Mouse (Mus musculus) splenic B cell, adult 2 months (primary cell): Measurements from ENCODE around the gene Exoc7.

ENCODE experiments used
- DNase-seq: peaks from one replicate; pipeline ENCODE4 v3.0.0-alpha.2; 2011; ENCODE audit warnings: low read depth, low spot score
- H3K27me3 ChIP-seq: 2 replicates; pipeline ENCODE4 v1.6.1; 2012; ENCODE audit warnings: mild to moderate bottlenecking, low read length, moderate library complexity, mixed read lengths; ENCODE audit not compliant: control insufficient read depth, poor library complexity, insufficient read depth, severe bottlenecking
- H3K36me3 ChIP-seq: 2 replicates; pipeline ENCODE4 v1.6.1; 2012; ENCODE audit warnings: mild to moderate bottlenecking, low read length, moderate library complexity, mixed read lengths; ENCODE audit not compliant: control insufficient read depth, poor library complexity, insufficient read depth, severe bottlenecking

The Exoc7 gene

DNA sequence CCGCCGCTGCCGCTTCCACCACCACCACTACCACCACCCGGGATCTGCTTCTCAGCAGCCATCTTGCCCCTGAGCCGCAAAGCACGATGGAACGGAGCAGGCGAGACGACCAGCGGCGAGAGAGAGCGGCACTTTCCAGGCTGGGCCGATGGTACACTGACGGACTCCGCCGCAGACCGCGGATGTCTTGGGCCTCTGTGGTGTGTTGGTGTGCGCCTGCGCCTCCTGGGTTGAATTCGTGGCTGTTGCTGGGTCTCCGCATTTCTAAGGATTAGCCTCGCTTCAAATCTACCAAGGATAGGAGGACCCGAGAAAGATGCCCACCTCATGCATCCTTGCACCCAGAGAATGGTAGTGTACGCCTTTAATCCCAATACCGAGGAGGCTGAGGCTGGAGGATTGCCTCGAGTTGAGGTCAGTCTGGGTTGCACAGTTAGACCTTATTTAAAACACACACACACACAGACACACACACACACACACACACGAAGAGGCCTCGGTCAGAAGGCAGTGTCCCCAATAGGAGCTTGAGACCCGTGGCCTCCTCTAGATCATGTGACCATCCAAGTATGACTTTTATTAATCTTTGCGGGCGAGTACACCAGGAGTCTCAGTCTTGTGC, 32.9 kb downstream of the Exoc7 start, which contains the start of gene Srp68:
TSS of gene Srp68 (minus strand) at position 173 of the 622 bp plus-strand sequence.
- DNase-seq: peak; percentile 89
- H3K27me3 ChIP-seq: no peaks in the 10 kb centered on the region
- peaks cover 3% of the 10 kb centered on the region for H3K36me3 ChIP-seq

DNA sequence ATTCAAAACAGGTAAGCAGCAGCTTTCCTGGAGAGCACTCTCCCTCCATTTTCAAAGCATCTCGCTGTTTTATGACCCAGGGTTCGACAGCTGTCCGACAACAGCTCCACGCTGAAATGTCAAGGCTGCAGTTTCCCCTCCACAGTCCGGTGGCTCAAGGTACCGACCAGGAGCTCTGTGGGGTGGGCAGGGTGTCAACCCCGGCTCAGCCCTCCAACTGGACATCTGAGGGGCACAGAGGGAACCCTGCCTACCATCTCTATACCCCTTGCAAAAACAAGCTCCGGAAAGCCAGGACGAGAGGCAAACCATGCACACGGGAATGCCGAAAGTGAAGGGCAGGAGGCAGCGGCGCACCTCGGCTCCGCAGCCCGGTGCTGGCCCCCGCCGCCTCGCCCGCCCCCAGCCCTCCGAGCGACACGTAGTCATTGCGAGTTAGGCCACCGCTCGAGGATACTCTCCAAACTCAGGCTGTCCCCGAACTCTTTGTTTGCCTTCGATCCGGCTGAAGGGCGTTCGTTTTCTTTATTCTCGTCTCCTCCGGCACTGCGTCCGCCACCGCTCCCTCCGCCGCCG, 33.5 kb downstream of the Exoc7 start:
- DNase-seq: no peak

DNA sequence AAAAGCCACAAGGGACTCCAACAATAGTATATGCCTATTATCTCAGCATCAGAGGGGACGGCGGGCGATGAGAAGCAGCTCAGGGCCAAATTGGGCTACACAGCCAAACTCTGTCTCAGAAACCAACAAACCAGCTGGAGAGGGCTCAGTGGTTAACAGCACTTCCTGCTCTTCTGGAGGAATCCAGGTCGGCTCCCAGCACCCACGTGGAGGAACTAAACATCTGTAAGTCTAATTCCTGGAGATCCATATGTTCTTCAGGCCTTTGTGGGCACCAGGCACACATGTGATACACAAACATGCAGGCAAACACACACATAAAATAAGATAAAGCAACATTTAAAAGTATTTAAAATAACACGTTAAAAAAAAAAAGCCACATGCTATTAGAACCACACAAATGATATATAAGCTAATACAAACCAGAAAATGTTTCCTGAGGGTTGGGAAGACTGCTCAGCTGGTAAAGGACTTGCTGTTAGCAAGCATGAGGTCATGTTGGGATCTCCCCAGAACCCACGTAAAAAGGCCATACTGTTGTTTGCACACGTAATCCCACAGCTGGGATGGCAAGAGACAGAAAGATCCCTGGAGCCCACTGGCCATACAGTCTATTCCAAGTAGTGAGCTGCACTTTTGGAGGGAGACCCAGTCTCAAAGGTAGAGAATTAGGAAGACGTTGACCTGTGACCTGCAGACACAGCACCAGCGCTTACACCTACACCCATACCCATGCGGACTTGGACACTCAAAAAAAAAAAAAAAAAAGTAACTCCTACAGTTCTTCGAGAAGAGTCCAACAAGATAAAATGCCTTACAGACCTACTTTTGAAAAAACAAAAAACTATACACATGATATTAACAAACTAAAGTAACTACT, 34.2 kb downstream of the Exoc7 start:
- H3K27me3 ChIP-seq: no peaks in the 10 kb centered on the region
- DNase-seq: no peak
- H3K36me3 ChIP-seq: peaks cover 5% of the 10 kb centered on the region

More for the DNA sequence above, 33.5 kb downstream of the Exoc7 start:
- Histone ChIP-seq H3K36me3 (peaks cover 5% of the 10 kb centered on the region), H3K27me3 (no peaks in the 10 kb centered on the region)

DNA sequence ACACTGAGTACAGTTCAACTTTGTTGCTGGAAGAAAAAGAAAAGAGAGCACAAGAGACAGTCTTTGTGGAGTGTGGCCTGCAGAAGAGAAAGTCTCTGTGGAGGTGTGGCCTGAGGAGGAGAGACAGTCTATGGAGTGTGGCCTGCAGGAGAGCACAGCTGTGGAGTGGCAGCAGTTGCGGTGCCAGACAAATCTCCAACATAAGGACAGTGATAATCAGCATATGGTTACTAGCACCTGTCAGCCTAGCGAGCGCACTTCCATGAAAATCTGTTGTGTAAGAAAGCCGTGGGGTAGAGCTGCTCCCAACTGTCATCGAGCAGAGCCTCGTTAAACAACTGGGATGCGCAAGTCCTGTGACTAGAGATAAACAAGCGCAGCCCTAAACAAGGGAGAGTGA, 37.5 kb downstream of the Exoc7 start:
- DNase-seq: no peak
- H3K27me3 ChIP-seq: no peaks in the 10 kb centered on the region
- peaks cover 13% of the 10 kb centered on the region for H3K36me3 ChIP-seq

DNA sequence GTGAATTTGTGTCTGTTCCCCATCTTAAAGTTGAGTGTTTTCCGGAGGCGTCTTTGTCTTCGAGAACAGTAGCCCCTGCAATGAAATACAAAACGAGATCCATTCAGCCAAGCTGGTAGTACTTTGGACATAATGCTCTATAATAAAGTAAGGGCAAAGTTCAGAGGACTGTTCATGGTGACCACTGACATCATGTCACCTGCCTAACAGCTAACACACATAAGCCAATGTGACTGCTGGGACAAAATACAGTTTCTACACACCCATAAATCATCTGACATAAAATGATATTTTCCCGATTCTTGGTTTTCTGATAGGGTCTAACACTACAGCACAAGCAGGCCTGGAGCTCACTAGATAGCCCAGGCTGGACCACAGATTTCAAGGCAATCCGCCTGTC, 38.7 kb downstream of the Exoc7 start:
- Histone ChIP-seq H3K36me3 (peaks cover 21% of the 10 kb centered on the region), H3K27me3 (no peaks in the 10 kb centered on the region)
- no peak for DNase-seq

DNA sequence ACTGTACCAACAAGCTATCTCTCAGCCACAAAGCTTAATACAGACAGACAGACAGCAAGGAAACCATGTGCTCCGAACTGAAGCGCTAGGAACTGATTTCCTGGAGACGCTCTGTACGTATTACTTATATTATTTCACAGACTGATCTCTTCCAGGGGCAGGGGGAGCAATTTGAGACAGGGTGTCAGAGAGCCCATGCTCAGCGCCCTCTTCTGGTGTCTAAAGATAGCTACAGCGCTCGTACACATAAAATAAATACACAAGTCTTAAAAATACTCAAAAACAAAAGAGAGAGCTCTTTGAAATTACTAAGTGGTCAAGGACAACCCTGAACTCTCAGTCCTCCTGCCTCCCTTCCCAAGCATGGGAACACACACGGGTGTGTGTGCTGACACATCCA, 39.4 kb downstream of the Exoc7 start:
- Histone ChIP-seq H3K36me3 (peaks cover 23% of the 10 kb centered on the region), H3K27me3 (no peaks in the 10 kb centered on the region)
- DNase-seq: peak; percentile 24

DNA sequence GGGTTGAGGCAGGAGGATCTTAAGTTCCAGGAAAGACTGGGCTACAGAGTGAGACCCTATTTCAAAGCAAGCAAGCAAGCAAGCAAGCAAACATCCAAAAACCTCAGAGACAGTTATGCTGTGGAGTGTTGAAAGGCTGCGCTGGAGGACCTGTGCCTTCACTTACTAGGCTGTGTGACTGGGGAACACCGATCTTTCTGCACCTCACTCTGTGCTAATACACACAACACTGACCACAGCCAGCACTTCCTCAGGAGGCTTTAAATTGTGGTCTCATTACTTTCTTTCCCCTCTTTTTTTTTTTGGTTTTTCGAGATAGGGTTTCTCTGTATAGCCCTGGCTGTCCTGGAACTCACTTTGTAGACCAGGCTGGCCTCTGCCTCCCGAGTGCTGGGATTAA, 41.2 kb downstream of the Exoc7 start:
- DNase-seq: no peak

DNA sequence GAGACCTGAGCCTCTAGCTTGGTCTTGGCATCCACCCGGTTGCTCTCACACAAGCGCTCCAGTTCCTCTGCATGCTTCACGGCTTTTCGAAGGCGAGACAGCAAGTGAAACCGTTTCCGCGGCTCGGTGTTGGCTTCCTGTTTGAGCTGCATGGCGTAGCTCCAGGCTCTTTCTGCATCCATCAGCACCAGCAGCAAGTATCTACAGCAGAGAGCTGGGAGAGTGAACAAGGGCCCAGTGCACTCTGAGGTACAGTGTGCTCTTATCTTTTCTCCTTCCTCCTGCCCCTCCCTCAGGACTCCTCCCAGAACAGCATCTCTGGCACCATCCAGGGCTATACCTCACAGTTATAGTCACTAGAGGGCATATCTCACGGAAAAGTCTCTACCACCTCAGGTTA, 41.7 kb downstream of the Exoc7 start:
- Histone ChIP-seq H3K27me3 (no peaks in the 10 kb centered on the region), H3K36me3 (peaks cover 25% of the 10 kb centered on the region)
- peak; percentile 46 for DNase-seq

More for the DNA sequence above, 41.2 kb downstream of the Exoc7 start:
- H3K36me3 ChIP-seq: peaks cover 21% of the 10 kb centered on the region
- no peaks in the 10 kb centered on the region for H3K27me3 ChIP-seq

DNA sequence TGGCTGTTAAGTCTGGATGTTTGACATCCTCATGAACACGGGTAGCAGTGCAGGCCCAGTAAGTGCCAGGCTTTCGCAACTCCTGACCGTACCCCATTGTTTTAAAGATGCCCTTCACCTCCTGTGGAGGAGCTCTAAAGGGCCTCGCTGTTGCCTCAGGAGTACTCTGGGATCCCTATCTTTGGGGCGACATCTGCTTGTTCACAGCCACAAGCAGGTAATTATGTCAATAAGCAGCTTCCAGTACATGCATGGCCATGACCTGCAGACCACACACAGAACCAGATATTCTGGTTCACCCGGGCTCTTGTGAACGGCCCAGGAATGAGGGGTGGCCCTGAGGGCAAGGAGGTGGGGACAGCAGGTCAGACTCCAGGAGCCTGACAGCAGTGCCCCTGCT, 46.8 kb downstream of the Exoc7 start:
- H3K27me3 ChIP-seq: no peaks in the 10 kb centered on the region
- DNase-seq: no peak

DNA sequence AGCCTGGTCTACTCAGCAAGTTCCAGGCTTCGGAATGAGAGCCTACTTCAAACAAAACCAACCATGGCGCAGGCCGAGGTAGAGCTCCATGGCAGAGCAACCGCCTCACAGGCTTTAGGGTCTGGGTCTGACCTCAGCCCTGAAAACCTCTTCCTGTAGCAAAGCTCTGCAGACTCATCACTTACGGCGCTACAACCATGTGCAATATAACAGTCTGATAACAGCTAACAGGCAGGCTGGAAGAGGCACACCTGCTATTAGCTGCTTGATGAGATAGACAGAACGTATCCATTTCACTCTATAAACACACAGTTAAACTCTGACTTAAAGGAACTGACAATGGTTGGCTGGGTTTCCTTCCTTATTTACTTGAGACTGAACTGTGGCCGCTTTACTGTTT, 47.6 kb downstream of the Exoc7 start:
- H3K36me3 ChIP-seq: peaks cover 16% of the 10 kb centered on the region
- no peak for DNase-seq

More for the DNA sequence above, 46.8 kb downstream of the Exoc7 start:
- peaks cover 18% of the 10 kb centered on the region for H3K36me3 ChIP-seq

DNA sequence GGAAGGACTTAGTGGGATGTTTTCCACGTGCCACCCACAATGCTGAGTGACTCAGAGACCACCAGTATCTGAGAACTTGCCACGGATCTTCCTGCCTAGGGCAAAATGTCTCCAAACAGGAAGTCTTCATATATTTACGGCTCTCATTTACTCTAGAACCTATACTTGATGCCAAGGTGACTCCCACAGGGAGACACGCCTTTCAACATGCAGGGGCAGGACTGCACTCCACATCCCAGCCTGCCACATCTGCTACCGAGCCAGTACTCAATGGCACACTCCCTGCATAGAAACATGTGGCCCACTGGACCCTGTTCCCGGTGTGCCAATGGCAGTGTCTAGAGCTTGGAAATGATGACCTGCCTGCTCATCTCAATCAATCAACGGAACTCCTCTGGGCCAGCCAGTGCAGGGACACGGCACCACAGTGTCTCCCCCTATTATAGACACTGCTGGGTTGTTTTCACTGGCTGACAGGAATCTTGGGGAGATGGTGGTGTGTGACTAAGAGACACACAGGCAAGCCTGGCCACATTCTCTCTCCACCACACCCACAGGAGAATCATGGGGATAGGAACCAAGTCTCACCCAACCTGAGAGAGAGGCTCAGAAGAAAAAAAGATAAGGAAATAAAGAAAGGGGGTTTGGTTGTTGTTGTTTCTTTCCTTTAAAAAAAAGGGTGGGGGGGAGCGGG, 50.9 kb downstream of the Exoc7 start:
- DNase-seq: no peak
- Histone ChIP-seq H3K27me3 (no peaks in the 10 kb centered on the region), H3K36me3 (peaks cover 9% of the 10 kb centered on the region)

More for the DNA sequence above, 47.6 kb downstream of the Exoc7 start:
- no peaks in the 10 kb centered on the region for H3K27me3 ChIP-seq

DNA sequence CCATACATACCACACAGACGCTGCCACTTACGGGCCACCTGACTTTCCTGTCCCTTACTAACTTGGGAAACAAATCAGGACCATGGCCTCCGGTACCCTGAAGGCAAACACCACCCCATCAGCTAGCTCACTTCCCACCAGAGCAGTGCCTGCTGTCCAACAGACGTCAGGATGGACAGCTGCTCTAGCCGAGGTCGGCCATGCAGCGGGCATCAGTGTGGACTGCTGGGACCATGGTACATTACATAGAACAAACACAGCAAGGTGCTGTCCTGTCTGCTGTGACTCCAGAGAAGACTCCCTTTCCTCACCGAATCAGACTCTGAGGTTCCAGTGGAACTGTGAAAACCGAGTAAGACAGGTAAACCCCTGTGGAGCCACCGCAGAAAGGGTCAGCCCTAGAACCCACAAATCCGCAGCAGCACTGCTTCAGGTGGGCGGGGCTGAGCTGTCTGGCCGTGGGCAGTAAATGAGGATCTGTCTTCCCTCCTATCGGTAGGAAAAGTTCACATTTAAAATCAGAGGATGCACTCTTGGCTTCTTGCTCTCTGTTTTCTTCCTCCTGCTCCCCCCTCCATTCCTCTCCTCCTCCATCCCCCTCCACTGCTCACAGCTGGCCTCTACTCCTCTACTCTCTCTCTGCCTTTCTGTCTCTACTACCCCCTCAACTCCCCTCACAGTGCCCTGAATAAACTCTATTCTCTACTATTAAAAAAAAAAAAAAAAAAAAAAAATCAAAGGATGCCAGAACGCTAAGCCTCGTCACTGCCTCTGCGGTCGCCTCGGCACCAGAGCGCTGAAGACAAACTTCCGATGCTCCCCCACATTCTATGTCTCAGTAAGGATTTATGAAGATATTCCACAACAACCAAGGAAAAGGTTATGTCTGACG, 51.7 kb downstream of the Exoc7 start:
- H3K27me3 ChIP-seq: no peaks in the 10 kb centered on the region
- peaks cover 6% of the 10 kb centered on the region for H3K36me3 ChIP-seq
- DNase-seq: no peak

DNA sequence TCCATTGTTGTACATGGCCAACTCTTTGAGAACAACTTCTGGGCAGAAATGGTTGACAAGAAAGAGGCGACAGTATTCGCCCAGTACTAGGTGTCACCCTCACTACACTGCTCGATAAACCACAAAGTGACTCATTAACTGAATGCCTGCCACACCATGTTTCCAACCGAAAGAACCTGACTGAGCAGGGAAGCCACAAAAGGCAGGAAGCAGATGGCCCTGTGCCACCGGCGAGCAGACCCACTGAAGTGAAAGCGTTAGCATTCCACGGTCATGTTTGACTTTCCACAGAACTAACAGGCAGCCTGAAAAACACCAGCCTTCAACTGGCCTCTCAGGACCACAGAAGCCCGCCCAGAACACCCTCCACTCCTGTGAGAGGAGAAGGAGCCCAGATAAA, 52.4 kb downstream of the Exoc7 start:
- DNase-seq: peak; percentile 8
- Histone ChIP-seq H3K27me3 (no peaks in the 10 kb centered on the region), H3K36me3 (peaks cover 2% of the 10 kb centered on the region)

DNA sequence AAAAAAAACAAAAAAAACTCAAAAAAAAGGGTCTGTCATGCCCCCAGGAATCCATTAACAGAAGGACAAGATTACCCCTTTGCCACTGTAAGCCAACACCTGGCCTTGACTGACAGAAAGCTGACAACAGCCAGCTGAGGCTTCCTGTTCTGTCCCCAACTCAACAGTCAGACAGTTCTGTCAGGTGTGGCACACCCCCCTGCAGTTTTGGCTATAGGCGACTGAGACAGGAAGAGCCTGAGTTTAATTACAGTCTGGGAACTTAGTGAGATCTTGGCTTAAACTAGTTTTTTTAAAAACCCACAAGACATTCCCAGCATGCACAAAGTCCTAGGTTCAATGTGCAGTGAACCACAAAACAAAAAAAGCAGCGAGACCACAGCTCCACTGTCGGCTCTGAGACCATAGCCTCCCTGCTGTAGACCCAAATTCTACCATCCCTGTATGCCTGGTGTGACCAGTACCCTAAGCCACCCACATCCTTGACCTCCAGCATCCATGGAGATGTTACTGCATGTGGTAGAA, 53.9 kb downstream of the Exoc7 start:
- no peak for DNase-seq
- Histone ChIP-seq H3K27me3 (no peaks in the 10 kb centered on the region), H3K36me3 (peaks cover 2% of the 10 kb centered on the region)
